Mouse (Mus musculus): ENCODE measurements around the gene Gm3591.
"Not testable (repeated sequence)": the region's sequence is repeated elsewhere in the genome, so short reads cannot be mapped to it uniquely, and the experiment has no call there.

The Gm3591 gene

DNA sequence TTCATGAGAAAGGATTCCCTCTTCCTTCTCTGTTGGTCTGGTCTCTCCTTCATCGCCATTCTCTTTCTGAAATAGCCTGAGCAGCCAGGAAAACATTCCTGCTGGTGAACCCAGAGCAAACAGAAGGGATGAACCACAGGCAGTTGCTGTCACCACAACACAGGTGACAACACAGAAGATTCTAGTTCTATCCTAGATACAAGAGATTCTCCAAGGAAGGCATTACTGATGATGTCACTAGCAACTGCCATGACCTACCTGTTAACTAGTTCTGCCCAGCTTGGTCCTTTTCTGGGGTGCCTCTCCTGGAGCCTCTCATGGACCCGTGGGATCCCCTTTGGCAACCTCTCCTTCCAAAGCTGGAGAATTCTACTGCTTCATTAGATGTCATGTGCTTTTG lies at the start of gene Gm3591:
TSS of gene Gm3591 (minus strand) at position 101 of the 400 bp plus-strand sequence.
- DNase-seq (ENCODE audit: low read depth), result not testable (repeated sequence)

DNA sequence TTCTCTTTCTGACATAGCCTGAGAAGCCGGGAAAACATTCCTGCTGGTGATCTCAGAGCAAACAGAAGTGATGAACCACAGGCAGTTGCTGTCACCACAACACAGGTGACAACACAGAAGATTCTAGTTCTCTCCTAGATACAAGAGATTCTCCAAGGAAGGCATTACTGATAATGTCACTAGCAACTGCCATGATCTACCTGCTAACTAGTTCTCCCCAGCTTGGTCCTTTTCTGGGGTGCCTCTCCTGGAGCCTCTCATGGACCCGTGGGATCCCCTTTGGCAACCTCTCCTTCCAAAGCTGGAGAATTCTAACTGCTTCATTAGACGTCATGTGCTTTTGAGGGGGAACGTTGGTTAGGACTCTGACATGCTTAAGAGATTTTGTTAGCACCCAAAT lies 32.2 kb upstream of the Gm3591 start, which contains the start of gene Gm3594:
TSS of gene Gm3594 (minus strand) at position 101 of the 400 bp plus-strand sequence.
- not testable (repeated sequence) for DNase-seq (ENCODE audit: low read depth)

DNA sequence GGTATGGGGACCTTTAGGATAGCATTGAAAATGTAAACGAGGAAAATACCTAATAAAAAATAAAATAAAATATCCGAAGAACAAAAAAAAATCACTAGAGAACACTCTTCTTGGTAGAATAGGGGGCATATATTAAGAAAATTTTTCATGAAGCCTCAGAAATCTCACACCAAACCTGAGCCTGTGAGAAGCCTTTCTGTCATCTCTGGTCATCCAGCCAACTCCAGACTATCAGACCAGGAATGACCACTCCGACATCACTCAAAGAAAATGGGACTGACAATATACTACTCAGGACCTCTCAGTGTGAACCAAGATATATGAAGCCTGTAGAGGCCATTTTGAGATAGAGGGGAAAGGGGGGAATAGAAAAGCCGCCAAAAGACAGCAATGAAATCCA lies 28.5 kb upstream of the Gm3591 start:
- DNase-seq (ENCODE audit: low read depth), result not testable (repeated sequence)

DNA sequence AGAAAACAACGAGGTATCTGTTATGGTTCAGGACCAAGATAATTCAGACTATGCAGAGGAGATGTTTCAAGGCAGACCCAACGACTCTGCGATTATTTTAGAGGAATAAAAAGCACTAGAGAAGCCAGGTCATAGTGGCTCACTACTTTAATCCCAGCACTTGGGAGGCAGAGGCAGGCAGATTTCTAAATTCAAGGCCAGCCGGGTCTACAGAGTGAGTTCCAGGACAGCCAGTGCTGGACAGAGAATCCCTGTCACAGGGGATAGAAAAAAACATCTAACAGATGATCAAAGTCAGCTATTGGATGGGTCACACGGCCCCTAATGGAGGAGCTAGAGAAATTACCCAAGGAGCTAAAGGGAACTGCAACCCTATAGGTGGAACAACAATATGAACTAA lies 27.9 kb upstream of the Gm3591 start:
- DNase-seq (ENCODE audit: low read depth), result not testable (repeated sequence)

DNA sequence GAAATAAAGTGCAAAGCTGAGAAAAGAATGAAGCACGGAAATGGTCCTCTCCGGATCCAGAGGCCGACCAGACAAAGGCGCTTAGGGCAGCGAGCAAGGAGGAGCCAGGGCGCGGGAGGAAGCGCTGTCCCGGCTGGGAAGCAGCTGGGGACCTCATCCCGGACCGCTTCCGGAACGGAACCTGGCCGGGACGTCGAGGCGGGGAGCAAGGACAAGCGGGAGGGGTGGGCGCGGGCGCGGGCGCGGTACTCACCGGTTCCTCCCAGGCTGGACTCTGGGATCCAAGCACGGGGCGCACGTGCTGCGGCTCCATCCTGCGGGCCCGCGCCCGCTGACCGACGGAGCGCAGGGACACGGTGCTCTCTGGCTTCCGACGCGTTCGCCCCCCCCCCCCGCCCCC lies 14.5 kb upstream of the Gm3591 start:
- not testable (repeated sequence) for DNase-seq (ENCODE audit: low read depth)

DNA sequence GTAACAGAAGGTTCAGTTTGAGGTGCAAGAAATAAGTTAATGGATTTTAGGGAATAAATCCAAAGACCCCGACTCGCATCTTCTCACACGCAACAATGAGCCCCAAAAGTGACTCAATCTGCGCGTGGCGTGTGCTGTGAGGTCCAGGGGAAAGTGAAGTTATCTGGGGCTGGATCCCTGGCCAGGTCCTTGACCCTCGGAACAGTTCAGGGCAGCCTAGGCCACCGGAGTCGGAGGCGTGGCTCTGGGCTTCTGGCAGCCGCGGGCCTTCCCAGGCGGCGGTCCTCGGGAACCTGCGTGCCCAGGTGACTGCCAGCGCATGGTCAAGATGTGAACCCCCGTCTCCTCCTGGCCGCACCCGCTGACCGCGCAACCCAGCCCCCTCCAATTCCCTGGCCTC lies 14.1 kb upstream of the Gm3591 start:
- not testable (repeated sequence) for DNase-seq (ENCODE audit: low read depth)

DNA sequence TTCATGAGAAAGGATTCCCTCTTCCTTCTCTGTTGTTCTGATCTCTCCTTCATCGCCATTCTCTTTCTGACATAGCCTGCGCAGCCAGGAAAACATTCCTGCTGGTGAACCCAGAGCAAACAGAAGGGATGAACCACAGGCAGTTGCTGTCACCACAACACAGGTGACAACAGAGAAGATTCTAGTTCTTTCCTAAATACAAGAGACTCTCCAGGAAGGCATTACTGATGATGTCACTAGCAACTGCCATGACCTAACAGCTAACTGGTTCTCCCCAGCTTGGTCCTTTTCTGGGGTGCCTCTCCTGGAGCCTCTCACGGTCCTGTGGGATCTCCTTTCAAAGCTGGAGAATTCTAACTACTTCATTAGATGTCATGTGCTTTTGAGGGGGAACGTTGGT lies 22.1 kb downstream of the Gm3591 start, which contains the start of gene Gm16440:
TSS of gene Gm16440 (minus strand) at position 101 of the 400 bp plus-strand sequence.
- DNase-seq (ENCODE audit: low read depth), result not testable (repeated sequence)
